Mouse (Mus musculus): ENCODE measurements at regions not wholly inside any gene's neighbourhood (a gene's known extent, or its start where the extent isn't known, plus 50 kb on each side); places are given as distances from the start of the nearest gene placed in this dataset.

DNA sequence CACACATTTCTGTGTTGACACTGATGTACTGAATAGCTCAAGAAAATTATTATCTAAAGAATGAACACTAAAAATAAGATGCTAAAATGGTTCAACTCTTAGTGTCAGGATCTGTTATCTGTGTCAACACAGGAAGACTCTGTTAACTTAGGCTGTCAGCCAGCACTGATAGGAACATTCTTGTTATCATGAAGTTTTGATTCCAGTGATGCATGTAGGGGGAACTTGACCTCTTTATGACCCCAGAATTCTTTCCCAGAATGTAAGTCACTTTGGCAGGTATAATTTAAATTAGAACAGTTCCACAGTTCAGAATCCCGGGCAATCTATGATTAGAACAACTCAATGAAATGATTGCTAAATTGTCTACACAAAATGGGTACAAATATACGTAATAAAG lies 363.9 kb upstream of the Robo1 start:
- TF ChIP-seq CTCF (IDR thresholded peaks at IDR 0.05; ENCODE audit: borderline replicate concordance, insufficient read depth, low read length): no peak
- TF ChIP-seq POLR2A (IDR thresholded peaks at IDR 0.05; ENCODE audit: low read depth, low read length): no peak

All from embryonic fibroblast, embryonic 13.5 days (primary cell).